Mouse (Mus musculus) skeletal muscle tissue, postnatal 0 days (tissue): Measurements from ENCODE around the gene Hist1h3a. TPM values are rescaled to one million over a fixed set of nuclear protein-coding genes. Genes with fewer than 3 reads are reported as not detected.

ENCODE experiments used
- microRNA-seq, 2 experiments: library from miRNA; unstranded; fragments of <30 nt; microRNA quantifications; one replicate each; pipeline ENCODE4; 2016
- polyA plus RNA-seq: library from polyadenylated mRNA; unstranded; fragments of >200 nt; fragmentation: Nextera tagmentation; extraction: Ambion mirVana; gene quantifications from 2 replicates; pipeline ENCODE4 v1.2.1, GENCODE M21; 2015

Gene Hist1h3a
- polyA plus RNA-seq: 0.85 and 1.7 TPM in 2 replicates

DNA sequence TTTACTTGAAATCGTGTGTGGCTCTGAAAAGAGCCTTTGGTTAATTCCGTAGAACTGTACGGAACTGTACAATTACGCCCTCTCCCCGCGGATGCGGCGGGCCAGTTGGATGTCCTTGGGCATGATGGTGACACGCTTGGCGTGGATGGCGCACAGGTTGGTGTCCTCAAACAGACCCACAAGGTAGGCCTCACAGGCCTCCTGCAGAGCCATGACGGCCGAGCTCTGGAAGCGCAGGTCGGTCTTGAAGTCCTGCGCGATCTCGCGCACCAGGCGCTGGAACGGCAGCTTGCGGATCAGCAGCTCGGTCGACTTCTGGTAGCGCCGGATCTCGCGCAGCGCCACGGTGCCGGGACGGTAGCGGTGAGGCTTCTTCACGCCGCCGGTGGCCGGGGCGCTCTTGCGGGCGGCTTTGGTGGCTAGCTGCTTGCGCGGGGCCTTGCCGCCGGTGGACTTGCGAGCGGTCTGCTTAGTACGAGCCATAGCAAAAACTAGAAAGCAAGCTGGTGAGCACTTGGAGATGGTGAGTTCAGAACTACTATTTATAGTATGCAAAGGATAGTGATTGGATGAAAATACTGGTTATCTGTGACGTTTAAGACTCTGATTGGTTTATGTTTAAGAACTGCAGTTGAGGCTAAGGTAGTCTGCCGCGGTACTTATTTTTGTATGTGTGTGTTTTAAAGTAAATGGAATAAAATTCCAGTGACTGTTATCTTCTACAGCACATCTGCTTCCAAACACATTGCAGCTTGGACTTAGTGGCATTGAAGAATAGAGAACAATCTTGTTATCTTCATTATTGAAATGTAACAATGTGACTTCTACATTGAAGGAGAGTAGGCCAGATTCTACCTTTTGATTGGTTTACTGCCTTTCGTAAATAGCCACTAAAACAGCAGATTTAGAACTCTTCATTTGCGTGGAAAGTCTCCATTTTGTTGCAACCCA, at the start of gene Hist1h3a:
Gene Hist1h3a (minus strand): TSS at position 516 of the 951 bp plus-strand sequence.

DNA sequence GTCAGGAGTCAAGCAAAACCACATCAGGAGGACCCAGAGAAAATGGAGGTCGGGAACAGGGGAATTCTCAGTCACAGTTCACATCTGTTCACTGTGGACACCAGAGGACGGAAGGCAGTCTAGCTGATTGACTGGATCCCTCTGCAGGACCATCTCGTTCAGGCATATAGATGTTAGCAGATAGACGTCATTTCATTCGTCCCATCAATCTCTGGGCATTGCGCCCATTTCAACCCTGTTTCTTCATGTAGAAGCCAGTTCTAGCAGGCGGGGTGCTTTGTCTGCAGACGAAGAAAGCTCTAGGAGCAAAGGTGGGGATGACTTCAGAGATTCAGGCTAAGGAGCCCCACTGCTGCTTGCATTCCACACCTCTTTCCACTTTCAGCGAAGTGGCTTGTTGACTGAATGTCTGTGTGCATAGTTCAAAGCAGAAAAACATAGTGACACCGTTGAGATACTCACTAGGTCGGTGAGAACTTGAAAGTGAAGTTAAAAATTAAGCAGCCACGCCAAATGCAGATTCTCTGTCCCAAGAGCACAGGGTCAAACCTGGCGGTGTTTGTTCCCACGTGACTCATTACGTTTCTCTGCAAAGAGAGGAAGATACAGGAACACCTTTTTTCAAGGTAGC, 44.4 kb upstream of the Hist1h3a start, which contains the start of gene Slc17a2:
Gene Slc17a2 (plus strand): TSS at position 572 of the 631 bp plus-strand sequence.

DNA sequence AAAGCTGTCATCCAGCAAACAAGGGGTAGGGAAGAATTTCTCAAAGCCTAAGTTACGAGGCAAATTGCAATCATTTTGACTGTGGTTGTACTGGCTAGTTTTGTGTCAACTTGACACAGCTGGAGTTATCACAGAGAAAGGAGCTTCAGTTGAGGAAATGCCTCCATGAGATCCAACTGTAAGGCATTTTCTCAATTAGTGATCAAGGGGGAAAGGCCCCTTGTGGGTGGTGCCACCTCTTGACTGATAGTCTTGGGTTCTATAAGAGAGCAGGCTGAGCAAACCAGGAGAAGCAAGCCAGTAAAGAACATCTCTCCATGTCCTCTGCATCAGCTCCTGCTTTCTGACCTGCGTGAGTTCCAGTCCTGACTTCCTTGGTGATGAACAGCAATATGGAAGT, 7.4 kb upstream of the Hist1h3a start, which contains the start of gene Trim38:
Gene Trim38 (plus strand): TSS at position 301 of the 400 bp plus-strand sequence.

GRCm38 (mm10) chr13:23763586-23764323, 1.6 kb upstream of the Hist1h3a start, which contains the start of gene Hist1h1a:
TSS of gene Hist1h1a (plus strand) at chr13:23763666.

DNA sequence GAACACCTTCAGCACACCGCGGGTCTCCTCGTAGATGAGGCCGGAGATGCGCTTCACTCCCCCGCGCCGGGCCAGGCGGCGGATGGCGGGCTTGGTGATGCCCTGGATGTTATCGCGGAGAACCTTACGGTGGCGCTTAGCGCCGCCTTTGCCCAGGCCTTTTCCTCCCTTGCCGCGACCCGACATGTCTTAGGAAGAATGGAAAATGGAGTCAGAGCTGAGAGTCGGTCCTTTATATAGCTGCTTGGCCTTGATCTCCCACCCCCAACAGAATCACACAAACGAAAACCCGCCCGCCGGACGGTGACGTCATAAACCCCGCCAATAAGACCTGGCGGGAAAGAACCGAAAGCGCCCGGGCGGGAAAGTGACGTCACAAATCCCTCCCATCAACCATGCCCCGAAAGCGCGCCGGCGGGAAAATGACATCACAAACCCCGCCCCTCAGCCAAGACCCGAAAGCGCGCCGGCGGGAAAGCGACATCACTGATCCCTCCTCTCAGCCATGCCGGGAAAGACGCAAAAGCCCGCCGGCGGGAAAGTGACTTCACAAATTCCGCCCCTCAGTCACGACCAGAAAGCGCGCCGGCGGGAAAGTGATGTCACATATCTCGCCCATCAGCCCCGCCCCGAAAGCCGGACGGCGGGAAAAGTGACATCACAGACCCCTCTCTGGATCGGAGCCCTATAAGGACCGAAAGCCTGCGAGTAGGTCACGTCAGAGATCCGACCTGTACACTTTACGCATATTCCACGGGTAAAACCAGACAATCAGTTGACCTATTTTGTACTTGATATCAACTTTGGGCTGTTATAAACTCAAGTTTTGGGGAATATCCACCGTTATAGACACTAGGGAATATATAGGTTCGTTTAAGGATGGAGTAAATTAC, 968 bp downstream of the Hist1h3a start, which contains the start of gene Hist1h4a:
Gene Hist1h4a (minus strand): TSS at position 259 of the 893 bp plus-strand sequence.

GRCm38 (mm10) chr13:23756790-23757189, 5.4 kb downstream of the Hist1h3a start, which contains the start of gene Hist1h4b:
TSS of gene Hist1h4b (plus strand) at chr13:23757013.

GRCm38 (mm10) chr13:23752067-23752741, 10.0 kb downstream of the Hist1h3a start, which contains the start of gene Hist1h3b:
TSS of gene Hist1h3b (plus strand) at chr13:23752267.

GRCm38 (mm10) chr13:23750839-23751477, 11.2 kb downstream of the Hist1h3a start, which contains the start of gene Hist1h2ab:
TSS of gene Hist1h2ab (plus strand) at chr13:23751126.

DNA sequence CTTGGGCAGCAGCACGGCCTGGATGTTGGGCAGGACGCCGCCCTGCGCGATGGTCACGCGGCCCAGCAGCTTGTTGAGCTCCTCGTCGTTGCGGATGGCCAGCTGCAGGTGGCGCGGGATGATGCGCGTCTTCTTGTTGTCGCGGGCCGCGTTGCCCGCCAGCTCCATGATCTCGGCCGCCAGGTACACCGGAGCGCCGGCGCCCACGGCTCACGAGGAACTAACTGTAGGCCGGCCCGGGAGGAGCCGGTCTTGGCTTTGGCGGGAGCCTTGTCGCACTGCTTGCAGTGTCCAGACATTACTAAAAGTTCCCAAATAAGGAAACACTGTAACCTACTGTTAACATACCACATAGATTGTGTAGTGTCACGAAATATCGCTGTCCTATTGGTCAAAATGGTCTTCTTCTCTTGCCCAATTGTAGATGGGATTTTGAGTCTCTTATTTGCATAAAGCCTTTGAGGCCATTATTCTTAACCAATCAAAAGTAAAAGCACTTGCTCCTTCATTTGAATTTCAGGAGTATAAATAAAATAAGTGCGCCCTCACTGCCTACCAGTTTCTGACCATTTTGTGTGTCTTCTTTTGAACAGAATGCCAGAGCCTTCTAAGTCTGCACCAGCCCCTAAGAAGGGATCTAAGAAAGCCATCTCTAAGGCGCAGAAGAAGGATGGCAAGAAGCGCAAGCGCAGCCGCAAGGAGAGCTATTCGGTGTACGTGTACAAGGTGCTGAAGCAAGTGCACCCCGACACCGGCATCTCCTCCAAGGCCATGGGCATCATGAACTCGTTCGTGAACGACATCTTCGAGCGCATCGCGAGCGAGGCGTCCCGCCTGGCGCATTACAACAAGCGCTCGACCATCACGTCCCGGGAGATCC, 15.7 kb downstream of the Hist1h3a start, which contains the start of gene Hist1h2bb:
Gene Hist1h2bb (plus strand): TSS at position 534 of the 880 bp plus-strand sequence.

GRCm38 (mm10) chr13:23745381-23746161, 16.6 kb downstream of the Hist1h3a start, which contains the start of gene Hist1h3c:
TSS of gene Hist1h3c (minus strand) at chr13:23745602.

DNA sequence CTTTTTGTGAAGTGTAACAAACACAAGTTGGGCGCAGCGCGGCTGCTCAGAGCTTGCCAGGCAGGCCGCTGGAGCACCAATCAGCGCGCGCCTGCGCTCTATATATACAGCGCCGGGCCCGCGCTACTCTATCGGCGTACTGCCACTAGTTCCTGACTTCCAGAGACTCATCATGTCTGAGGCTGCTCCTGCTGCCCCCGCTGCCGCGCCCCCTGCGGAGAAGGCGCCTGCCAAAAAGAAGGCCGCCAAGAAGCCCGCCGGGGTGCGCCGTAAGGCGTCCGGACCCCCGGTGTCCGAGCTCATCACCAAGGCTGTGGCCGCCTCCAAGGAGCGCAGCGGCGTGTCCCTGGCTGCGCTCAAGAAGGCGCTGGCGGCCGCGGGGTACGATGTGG, 23.5 kb downstream of the Hist1h3a start, which contains the start of gene Hist1h1c:
Gene Hist1h1c (plus strand): TSS at position 132 of the 392 bp plus-strand sequence.

Small RNA genes within 50 kb of the gene (microRNA-seq; reads per million reads assigned to microRNA genes)
- 0 reads per million in 2 experiments for gene Gm44314
- gene Gm44484: 0 reads per million in 2 experiments

Other genes with a start within 250 kb of the Hist1h3a start
- 38.5 and 44.1 TPM in 2 replicates for gene Hist1h4h, start 231.3 kb downstream of the Hist1h3a start, polyA plus RNA-seq
- 1.8 and 3.4 TPM in 2 replicates for gene Hist1h2af, start 228.5 kb downstream of the Hist1h3a start, polyA plus RNA-seq
- gene Hist1h3g, start 227.0 kb downstream of the Hist1h3a start, polyA plus RNA-seq: 1.00 and 1.2 TPM in 2 replicates
- 0.44 and 0.72 TPM in 2 replicates for gene Hist1h2bh, start 219.0 kb downstream of the Hist1h3a start, polyA plus RNA-seq
- 0.50 and 0.59 TPM in 2 replicates for gene Hist1h3f, start 218.3 kb downstream of the Hist1h3a start, polyA plus RNA-seq
- gene Hist1h4f, start 210.7 kb downstream of the Hist1h3a start, polyA plus RNA-seq: 0.80 TPM in 1 of 2 replicates, not detected in the other
- gene Hist1h1d, start 209.1 kb downstream of the Hist1h3a start, polyA plus RNA-seq: 0.58 and 0.85 TPM in 2 replicates
- 2.3 and 2.8 TPM in 2 replicates for gene Hist1h3e, start 200.0 kb downstream of the Hist1h3a start, polyA plus RNA-seq
- 20.1 and 21.8 TPM in 2 replicates for gene Hist1h2ae, start 191.2 kb downstream of the Hist1h3a start, polyA plus RNA-seq
- gene Hist1h2bg, start 191.0 kb downstream of the Hist1h3a start, polyA plus RNA-seq: 3.8 and 4.3 TPM in 2 replicates
- 1.8 and 2.3 TPM in 2 replicates for gene Hist1h2bf, start 188.2 kb downstream of the Hist1h3a start, polyA plus RNA-seq
- gene Hist1h2ad, start 188.0 kb downstream of the Hist1h3a start, polyA plus RNA-seq: 0.91 TPM in 2 replicates
- 4.4 and 4.9 TPM in 2 replicates for gene Hist1h3d, start 186.6 kb downstream of the Hist1h3a start, polyA plus RNA-seq
- gene Hist1h4d, start 180.8 kb downstream of the Hist1h3a start, polyA plus RNA-seq: 25.5 and 29.4 TPM in 2 replicates
- gene Hist1h2be, start 141.3 kb downstream of the Hist1h3a start, polyA plus RNA-seq: 4.5 and 5.7 TPM in 2 replicates
- 12.7 and 15.0 TPM in 2 replicates for gene Hist1h1e, start 139.8 kb downstream of the Hist1h3a start, polyA plus RNA-seq
- 0.88 and 1.4 TPM in 2 replicates for gene Hist1h2ac, start 78.4 kb downstream of the Hist1h3a start, polyA plus RNA-seq
- 186 and 234 TPM in 2 replicates for gene Hist1h2bc, start 78.2 kb downstream of the Hist1h3a start, polyA plus RNA-seq
- gene Hist1h1t, start 66.6 kb downstream of the Hist1h3a start, polyA plus RNA-seq: not detected in 2 replicates
- gene Hist1h4c, start 63.9 kb downstream of the Hist1h3a start, polyA plus RNA-seq: 1.3 and 2.7 TPM in 2 replicates
- 9.6 and 16.8 TPM in 2 replicates for gene Hfe, start 51.5 kb downstream of the Hist1h3a start, polyA plus RNA-seq
- 191 and 322 TPM in 2 replicates for gene Hist1h1c, start 23.6 kb downstream of the Hist1h3a start, polyA plus RNA-seq
- gene Hist1h3c, start 16.8 kb downstream of the Hist1h3a start, polyA plus RNA-seq: 0.67 and 1.1 TPM in 2 replicates
- gene Hist1h2bb, start 15.7 kb downstream of the Hist1h3a start, polyA plus RNA-seq: 0.82 and 1.4 TPM in 2 replicates
- 10.2 and 10.4 TPM in 2 replicates for gene Hist1h2ab, start 11.3 kb downstream of the Hist1h3a start, polyA plus RNA-seq
- gene Hist1h3b, start 10.1 kb downstream of the Hist1h3a start, polyA plus RNA-seq: 2.4 and 4.3 TPM in 2 replicates
- 0.83 TPM in 1 of 2 replicates, not detected in the other for gene Hist1h4b, start 5.4 kb downstream of the Hist1h3a start, polyA plus RNA-seq
- gene Hist1h4a, start 1.2 kb downstream of the Hist1h3a start, polyA plus RNA-seq: 0.61 and 1.1 TPM in 2 replicates
- 1.2 and 2.0 TPM in 2 replicates for gene Hist1h1a, start 1.3 kb upstream of the Hist1h3a start, polyA plus RNA-seq
- 0.34 and 0.38 TPM in 2 replicates for gene Trim38, start 7.5 kb upstream of the Hist1h3a start, polyA plus RNA-seq
- not detected in 2 replicates for gene Slc17a2, start 44.6 kb upstream of the Hist1h3a start, polyA plus RNA-seq
- 1.5 and 1.6 TPM in 2 replicates for gene Slc17a3, start 77.0 kb upstream of the Hist1h3a start, polyA plus RNA-seq
- not detected in 2 replicates for gene Slc17a1, start 105.4 kb upstream of the Hist1h3a start, polyA plus RNA-seq
- not detected in 2 replicates for gene Slc17a4, start 152.6 kb upstream of the Hist1h3a start, polyA plus RNA-seq
- not detected in 2 replicates for gene Hist1h2ba, start 171.8 kb upstream of the Hist1h3a start, polyA plus RNA-seq
- not detected in 2 replicates for gene Hist1h2aa, start 172.1 kb upstream of the Hist1h3a start, polyA plus RNA-seq
- gene Scgn, start 228.8 kb upstream of the Hist1h3a start, polyA plus RNA-seq: 0.23 TPM in 1 of 2 replicates, not detected in the other